Comparison of ENCODE assay signal across 23 mouse cellular contexts in genomic region chr1:43781195-43781594, GRCm38 (mm10). TPM values are rescaled to one million over a fixed set of nuclear protein-coding genes. Genes with fewer than 3 reads are reported as not detected.
A peak's percentile ranks its signal among the peaks of the same experiment; 100 is the strongest.
DNase-seq lines count a peak whose midpoint lies in the region; ATAC-seq and TF ChIP-seq lines count a peak whose summit lies in the region.
"Had no signal": no experiment of that assay in that cellular context is flagged by ENCODE, and none has a peak within 500 bp of the region (broad histone marks: within the 10 kb centered on the region; RNA-seq: fewer than 3 reads in every experiment).

No protein-coding gene starts in this region.

- no peaks in the 10 kb centered on the region for H3K4me1 ChIP-seq in forebrain, embryonic 11.5 days (replicated peaks; ENCODE audit: control insufficient read depth, insufficient read depth, low read length)
- H3K4me1 ChIP-seq in forebrain, embryonic 13.5 days, result no peaks in the 10 kb centered on the region
- H3K4me1 ChIP-seq in heart, postnatal 0 days (ENCODE audit: control insufficient read depth, insufficient read depth), result peaks cover 6% of the 10 kb centered on the region; the same call in 1 of the 2 replicates
- H3K4me1 ChIP-seq: hindbrain, embryonic 15.5 days; limb, embryonic 12.5 days; liver, embryonic 13.5 days; neural tube, embryonic 12.5 days had no signal

- no peak overlapping the region for H3K27ac ChIP-seq in forebrain, embryonic 11.5 days (ENCODE audit: low read depth, low read length)
- H3K27ac ChIP-seq in forebrain, embryonic 13.5 days, result no peak overlapping the region
- peak overlapping the region; percentile 35; the same call in 1 of the 2 replicates for H3K27ac ChIP-seq in heart, postnatal 0 days (ENCODE audit: low read depth)
- H3K27ac ChIP-seq: hindbrain, embryonic 15.5 days; limb, embryonic 12.5 days; liver, embryonic 13.5 days; midbrain, embryonic 10.5 days; neural tube, embryonic 12.5 days had no signal

- no peak overlapping the region for H3K9ac ChIP-seq in forebrain, embryonic 11.5 days (ENCODE audit: low read length)
- H3K9ac ChIP-seq in forebrain, embryonic 13.5 days, result no peak overlapping the region
- no peak overlapping the region for H3K9ac ChIP-seq in heart, postnatal 0 days (replicated peaks; ENCODE audit: low read depth, low read length)
- H3K9ac ChIP-seq: forebrain, postnatal 0 days; hindbrain, embryonic 15.5 days; limb, embryonic 12.5 days; liver, embryonic 13.5 days; neural tube, embryonic 12.5 days had no signal

- TF ChIP-seq EP300 in heart, postnatal 0 days (IDR thresholded peaks at IDR 0.05; ENCODE audit: low read depth), result no peak

- H3K4me2 ChIP-seq in forebrain, embryonic 11.5 days (ENCODE audit: low read depth, low read length, severe bottlenecking), result no peak overlapping the region
- H3K4me2 ChIP-seq in forebrain, embryonic 13.5 days, result no peak overlapping the region
- H3K4me2 ChIP-seq in heart, postnatal 0 days (ENCODE audit: low read depth, low read length), result no peak overlapping the region
- H3K4me2 ChIP-seq: hindbrain, embryonic 15.5 days; limb, embryonic 12.5 days; liver, embryonic 13.5 days; neural tube, embryonic 12.5 days had no signal

- no peak overlapping the region for H3K4me3 ChIP-seq in forebrain, embryonic 11.5 days (ENCODE audit: low read depth, low read length)
- no peak overlapping the region for H3K4me3 ChIP-seq in forebrain, embryonic 13.5 days
- no peak overlapping the region for H3K4me3 ChIP-seq in heart, postnatal 0 days (ENCODE audit: low read depth, low read length)
- H3K4me3 ChIP-seq: hindbrain, embryonic 15.5 days; limb, embryonic 12.5 days; liver, embryonic 13.5 days; midbrain, embryonic 10.5 days; neural tube, embryonic 12.5 days had no signal

- WGBS in forebrain, embryonic 11.5 days, result 90% methylated on average over 2 of the region's 2 CpGs
- 91% methylated on average over 2 of the region's 2 CpGs for WGBS in forebrain, embryonic 13.5 days
- WGBS in heart, postnatal 0 days, result 40% methylated on average over 2 of the region's 2 CpGs

- no peaks in the 10 kb centered on the region for H3K27me3 ChIP-seq in forebrain, embryonic 11.5 days (ENCODE audit: control insufficient read depth, insufficient read depth, low read length)
- no peaks in the 10 kb centered on the region for H3K27me3 ChIP-seq in forebrain, embryonic 13.5 days
- no peaks in the 10 kb centered on the region for H3K27me3 ChIP-seq in heart, postnatal 0 days (ENCODE audit: control insufficient read depth, insufficient read depth, low read length)
- H3K27me3 ChIP-seq: CH12.LX; hindbrain, embryonic 15.5 days; limb, embryonic 12.5 days; liver, embryonic 13.5 days; neural tube, embryonic 12.5 days had no signal

- H3K9me3 ChIP-seq in forebrain, embryonic 11.5 days (ENCODE audit: control insufficient read depth, low read length), result no peaks in the 10 kb centered on the region
- H3K9me3 ChIP-seq in forebrain, embryonic 13.5 days (replicated peaks), result no peaks in the 10 kb centered on the region
- no peaks in the 10 kb centered on the region for H3K9me3 ChIP-seq in heart, postnatal 0 days (replicated peaks; ENCODE audit: control insufficient read depth, low read length)
- H3K9me3 ChIP-seq: hindbrain, embryonic 15.5 days; limb, embryonic 12.5 days; liver, embryonic 13.5 days; midbrain, embryonic 10.5 days; neural tube, embryonic 12.5 days had no signal

- ATAC-seq in forebrain, embryonic 11.5 days (replicated peaks; ENCODE audit: low FRiP score), result no peak
- no peak for ATAC-seq in forebrain, embryonic 13.5 days
- peak; percentile 53; the same call in 1 of the 2 replicates for ATAC-seq in heart, postnatal 0 days (ENCODE audit: insufficient read depth, low read depth)
- ATAC-seq: forebrain, postnatal 0 days had no signal

- DNase-seq in forebrain, embryonic 11.5 days (ENCODE audit: low spot score), result peak; percentile 2
- DNase-seq in heart, postnatal 0 days (ENCODE audit: low spot score), result no peak
- DNase-seq in heart, postnatal 25 days (ENCODE audit: low spot score), result no peak
- peak; percentile 31 for DNase-seq in lung, postnatal 10 days
- DNase-seq in lung, postnatal 25 days (ENCODE audit: low spot score), result no peak
- DNase-seq in yolk sac, embryonic 10.5 days (ENCODE audit: low spot score), result no peak
- DNase-seq in cerebellum, postnatal 4 days (ENCODE audit: low spot score in 2 of 2), result no peak
- DNase-seq: adrenal gland, postnatal 10 days; cerebellum, adult 11-12 months; cerebellum, postnatal 36 days; forebrain, postnatal 0 days; gastrocnemius, postnatal 14 days; kidney, adult 9 months; layer of hippocampus, adult 9-11 months; liver, embryonic 13.5 days; lung, postnatal 36 days; thymus, postnatal 36 days had no signal

- TF ChIP-seq CTCF in heart, postnatal 0 days (IDR thresholded peaks at IDR 0.05; ENCODE audit: low read depth), result no peak

- H3K36me3 ChIP-seq in forebrain, embryonic 11.5 days (ENCODE audit: control insufficient read depth, insufficient read depth, low read length), result no peaks in the 10 kb centered on the region; the same call in 1 of the 2 replicates
- peaks cover 19% of the 10 kb centered on the region for H3K36me3 ChIP-seq in forebrain, embryonic 13.5 days (ENCODE audit: poor library complexity, severe bottlenecking)
- H3K36me3 ChIP-seq in heart, postnatal 0 days (replicated peaks; ENCODE audit: control insufficient read depth, insufficient read depth, low read length), result peaks cover 7% of the 10 kb centered on the region

- intact Hi-C loops in heart, postnatal 25 days (cut with DNase I), result no loop called here

RNA-seq across cellular contexts. Expression of gene Uxs1, which starts 46.4 kb away (rescaled TPM):
- 21.1 and 22.0 TPM in 2 replicates for polyA plus RNA-seq in forebrain, embryonic 11.5 days (2014; fragmentation: Nextera tagmentation; extraction: Ambion mirVana)
- 18.1 and 19.0 TPM in 2 replicates for polyA plus RNA-seq in forebrain, embryonic 13.5 days (2015; fragmentation: Nextera tagmentation; extraction: Ambion mirVana)
- 5.3 and 13.8 TPM in 2 replicates for total RNA-seq in heart, postnatal 0 days (2014; rRNA removed; ENCODE audit: low replicate concordance)
- 10.0 and 10.4 TPM in 2 replicates for polyA plus RNA-seq in heart, postnatal 0 days (2015; fragmentation: Nextera tagmentation; extraction: Ambion mirVana)
- 1 to 10 TPM; 8.2 to 9.8 TPM for total RNA-seq in heart, postnatal 25 days (2021)

RNA-seq across cellular contexts. Expression of gene 1500015O10Rik, which starts 50.8 kb away (rescaled TPM):
- polyA plus RNA-seq in forebrain, embryonic 11.5 days (2014; fragmentation: Nextera tagmentation; extraction: Ambion mirVana), result 0.61 and 0.79 TPM in 2 replicates
- 9.1 and 15.2 TPM in 2 replicates for polyA plus RNA-seq in forebrain, embryonic 13.5 days (2015; fragmentation: Nextera tagmentation; extraction: Ambion mirVana)
- 6.4 and 15.2 TPM in 2 replicates for total RNA-seq in heart, postnatal 0 days (2014; rRNA removed; ENCODE audit: low replicate concordance)
- 14.3 and 15.3 TPM in 2 replicates for polyA plus RNA-seq in heart, postnatal 0 days (2015; fragmentation: Nextera tagmentation; extraction: Ambion mirVana)
- 1 to 10 TPM; 2.8 to 4.1 TPM for total RNA-seq in heart, postnatal 25 days (2021)
- total RNA-seq: CH12.LX had no signal

Comparison
In these comparisons a context has a peak if more than half of its experiments do, and no peak if none do; other contexts are left out.
1. DNase-seq: peak in forebrain, embryonic 11.5 days (single experiment) and lung, postnatal 10 days (single experiment); none in heart, postnatal 0 days (single experiment), heart, postnatal 25 days (single experiment), lung, postnatal 25 days (single experiment), yolk sac, embryonic 10.5 days (single experiment) and cerebellum, postnatal 4 days (0 of 2).